In genomic region chr1:40657978-40658496, GRCm38 (mm10) we compare ENCODE assay signal across 9 mouse cellular contexts. TPM values are rescaled to one million over a fixed set of nuclear protein-coding genes. Genes with fewer than 3 reads are reported as not detected.
DNase-seq lines count a peak whose midpoint lies in the region; ATAC-seq and TF ChIP-seq lines count a peak whose summit lies in the region.
"Had no signal": no experiment of that assay in that cellular context is flagged by ENCODE, and none has a peak within 500 bp of the region (broad histone marks: within the 10 kb centered on the region; RNA-seq: fewer than 3 reads in every experiment).

No protein-coding gene starts in this region.

- no peaks in the 10 kb centered on the region for H3K9me3 ChIP-seq in forebrain, embryonic 10.5 days
- no peaks in the 10 kb centered on the region for H3K9me3 ChIP-seq in forebrain, embryonic 15.5 days
- H3K9me3 ChIP-seq in stomach, postnatal 0 days (ENCODE audit: control insufficient read depth, low read length) = no peaks in the 10 kb centered on the region
- H3K9me3 ChIP-seq: hindbrain, embryonic 15.5 days had no signal

- H3K4me1 ChIP-seq in forebrain, embryonic 10.5 days = peaks cover 6% of the 10 kb centered on the region
- H3K4me1 ChIP-seq in forebrain, embryonic 15.5 days = no peaks in the 10 kb centered on the region
- 0 out of 2 replicates have a peak, but pooled peaks cover 2% of the 10 kb centered on the region for H3K4me1 ChIP-seq in stomach, postnatal 0 days (replicated peaks; ENCODE audit: control insufficient read depth, insufficient read depth)
- H3K4me1 ChIP-seq: hindbrain, embryonic 15.5 days had no signal

- H3K27ac ChIP-seq in forebrain, embryonic 10.5 days = no peak overlapping the region
- no peak overlapping the region for H3K27ac ChIP-seq in forebrain, embryonic 15.5 days (replicated peaks)
- no peak overlapping the region for H3K27ac ChIP-seq in layer of hippocampus, adult 2 months
- H3K27ac ChIP-seq in stomach, postnatal 0 days (replicated peaks) = peak overlapping the region; percentile 35; the same call in 1 of the 2 replicates
- H3K27ac ChIP-seq: hindbrain, embryonic 15.5 days had no signal

- 46% methylated on average over 8 of the region's 8 CpGs for WGBS in forebrain, embryonic 10.5 days
- WGBS in forebrain, embryonic 15.5 days = 51% methylated on average over 8 of the region's 8 CpGs
- 44% methylated on average over 8 of the region's 8 CpGs for WGBS in stomach, postnatal 0 days

- peak; percentile 49; the same call in 1 of the 2 replicates for TF ChIP-seq CTCF in brain, embryonic 14.5 days (IDR thresholded peaks at IDR 0.05; ENCODE audit: borderline replicate concordance, extremely low read depth, insufficient read depth, insufficient read length)
- peak; percentile 92 for TF ChIP-seq CTCF in layer of hippocampus, adult 2 months (conservative IDR thresholded peaks at IDR 0.05)
- TF ChIP-seq CTCF in stomach, postnatal 0 days (IDR thresholded peaks at IDR 0.05; ENCODE audit: low read depth) = peak; percentile 84

- TF ChIP-seq EP300 in stomach, postnatal 0 days (optimal IDR thresholded peaks at IDR 0.05) = no peak

- no peaks in the 10 kb centered on the region for H3K27me3 ChIP-seq in forebrain, embryonic 10.5 days (ENCODE audit: poor library complexity, severe bottlenecking)
- no peaks in the 10 kb centered on the region for H3K27me3 ChIP-seq in forebrain, embryonic 15.5 days
- no peaks in the 10 kb centered on the region for H3K27me3 ChIP-seq in stomach, postnatal 0 days (ENCODE audit: control insufficient read depth, insufficient read depth, low read length)
- H3K27me3 ChIP-seq: hindbrain, embryonic 15.5 days had no signal

- no peak for TF ChIP-seq POLR2A in brain, embryonic 14.5 days (IDR thresholded peaks at IDR 0.05; ENCODE audit: borderline replicate concordance, extremely low read depth, insufficient read depth, insufficient read length, poor library complexity, severe bottlenecking)

- H3K36me3 ChIP-seq in forebrain, embryonic 10.5 days (replicated peaks) = no peaks in the 10 kb centered on the region
- H3K36me3 ChIP-seq in forebrain, embryonic 15.5 days = no peaks in the 10 kb centered on the region
- no peaks in the 10 kb centered on the region for H3K36me3 ChIP-seq in stomach, postnatal 0 days (ENCODE audit: control insufficient read depth, insufficient read depth, low read length)
- H3K36me3 ChIP-seq: hindbrain, embryonic 15.5 days had no signal

- no peak overlapping the region for H3K4me3 ChIP-seq in forebrain, embryonic 10.5 days
- no peak overlapping the region for H3K4me3 ChIP-seq in forebrain, embryonic 15.5 days
- H3K4me3 ChIP-seq in layer of hippocampus, adult 2 months = no peak overlapping the region
- H3K4me3 ChIP-seq in stomach, postnatal 0 days (ENCODE audit: low read depth, low read length) = no peak overlapping the region
- H3K4me3 ChIP-seq: hindbrain, embryonic 15.5 days had no signal

- no peak overlapping the region for H3K9ac ChIP-seq in forebrain, embryonic 15.5 days (replicated peaks)
- H3K9ac ChIP-seq in stomach, postnatal 0 days (ENCODE audit: low read length) = no peak overlapping the region
- H3K9ac ChIP-seq: hindbrain, embryonic 15.5 days had no signal

- intact Hi-C loops in heart, postnatal 14 days (cut with DNase I) = loop anchor here (5.0 kb wide), 2 partner anchors 76 to 281 kb away; partner anchors contain the start of gene Slc9a4

- H3K4me2 ChIP-seq in forebrain, embryonic 15.5 days (replicated peaks) = no peak overlapping the region
- H3K4me2 ChIP-seq in stomach, postnatal 0 days (replicated peaks; ENCODE audit: low read depth) = no peak overlapping the region
- H3K4me2 ChIP-seq: hindbrain, embryonic 15.5 days had no signal

- no peak for ATAC-seq in forebrain, embryonic 15.5 days (replicated peaks)
- ATAC-seq in stomach, postnatal 0 days (ENCODE audit: low FRiP score, low TSS enrichment) = peak; percentile 60

- peak; percentile 37 for DNase-seq in forebrain, embryonic 10.5 days (ENCODE audit: extremely low spot score, low spot score)
- peak; percentile 80 for DNase-seq in A20 (ENCODE audit: low read depth, low spot score)
- peak; percentile 46 for DNase-seq in brain, embryonic 14.5 days (ENCODE audit: low read depth)
- peak; percentile 56 to 81 for DNase-seq in heart, postnatal 14 days
- peak; percentile 59 to 86 for DNase-seq in layer of hippocampus, adult 2 months (ENCODE audit: low spot score in 2 of 2)
- DNase-seq in lung, postnatal 25 days (ENCODE audit: low spot score) = peak; percentile 62
- peak; percentile 90 for DNase-seq in stomach, postnatal 0 days (ENCODE audit: low spot score)

RNA-seq across cellular contexts. Expression of gene Slc9a2, which starts 22.3 kb away (rescaled TPM):
- not detected in 2 replicates for polyA plus RNA-seq in forebrain, embryonic 10.5 days (2016; fragmentation: Nextera tagmentation; extraction: Ambion mirVana)
- 0.09 and 0.13 TPM in 2 replicates for polyA plus RNA-seq in forebrain, embryonic 15.5 days (2015; fragmentation: Nextera tagmentation; extraction: Ambion mirVana)
- 0.26 and 0.38 TPM in 2 replicates for polyA plus RNA-seq in brain, embryonic 14.5 days (2012; rRNA removed)
- under 1 TPM; 0.51 to 0.60 TPM for total RNA-seq in heart, postnatal 14 days (2021)
- 10 to 100 TPM; 26.0 to 28.2 TPM for total RNA-seq in layer of hippocampus, adult 2 months (2021)
- polyA plus RNA-seq in stomach, postnatal 0 days (2015; fragmentation: Nextera tagmentation; extraction: Ambion mirVana) = 13.9 and 14.2 TPM in 2 replicates

Comparison
In these comparisons a context has a peak if more than half of its experiments do, and no peak if none do; other contexts are left out.
1. DNase-seq: peak in every context shown above with its lines; median percentile 90 in stomach, postnatal 0 days; 80 in A20; 72 in layer of hippocampus, adult 2 months; 68 in heart, postnatal 14 days; 62 in lung, postnatal 25 days; 46 in brain, embryonic 14.5 days; 37 in forebrain, embryonic 10.5 days.
2. RNA of gene Slc9a2, which starts 22.3 kb away (polyA plus RNA-seq): 13.9 to 14.2 TPM in stomach, postnatal 0 days; 0.26 to 0.38 TPM in brain, embryonic 14.5 days, 0.09 to 0.13 TPM in forebrain, embryonic 15.5 days and not detected in forebrain, embryonic 10.5 days; every median in the first group is over 10 times any median in the second.
3. Peak in every context shown above with its lines, with median percentiles within 50 percentile points of each other: CTCF ChIP-seq.